8 mouse cellular contexts compared by ENCODE assay signal in the genomic region with DNA sequence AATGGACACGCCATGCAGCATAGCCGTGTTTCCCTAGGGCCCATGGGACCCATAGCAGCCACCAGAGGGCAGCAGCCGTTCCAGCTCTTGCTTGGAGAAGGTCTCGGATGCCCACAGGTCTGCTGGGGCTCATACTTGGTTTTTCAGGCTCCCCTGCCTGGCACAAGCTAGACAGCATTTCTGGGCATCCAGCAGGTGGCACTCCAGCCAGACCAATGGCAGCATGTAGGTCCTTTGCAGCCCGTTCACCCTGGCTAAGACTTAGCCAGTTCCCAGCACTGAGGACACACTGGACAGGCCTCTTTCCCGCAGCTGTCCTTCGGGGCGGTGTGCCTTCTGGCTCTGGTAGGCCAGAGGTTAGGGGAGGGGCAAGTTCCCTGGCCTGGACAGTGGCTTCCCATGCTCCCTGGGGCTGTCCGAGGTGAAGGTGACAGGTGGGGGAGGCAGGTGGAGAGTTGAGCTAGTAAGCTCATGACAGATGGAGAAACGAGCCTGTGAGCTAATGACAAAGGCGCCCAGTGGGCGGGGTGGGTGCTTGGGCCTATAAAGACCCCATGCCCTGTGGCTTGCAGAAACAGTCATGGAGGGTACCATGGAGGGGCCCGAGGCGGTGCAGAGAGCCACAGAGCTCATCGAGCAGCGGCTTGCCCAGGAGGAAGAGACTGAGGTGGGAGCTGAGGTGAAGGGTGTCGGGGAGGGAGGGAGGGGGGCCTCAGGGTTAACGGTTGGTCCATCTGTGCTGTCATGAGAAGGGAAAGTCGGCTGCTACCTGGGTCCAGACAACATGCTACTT. TPM values are rescaled to one million over a fixed set of nuclear protein-coding genes. Genes with fewer than 3 reads are reported as not detected.
DNase-seq lines count a peak whose midpoint lies in the region; ATAC-seq and TF ChIP-seq lines count a peak whose summit lies in the region.

Gene Ankrd2 (plus strand): TSS at position 545 of the 793 bp plus-strand sequence.

- peak; percentile 85 for DNase-seq in A20 (ENCODE audit: low read depth, low spot score)
- peak; percentile 95 for DNase-seq in kidney, postnatal 0 days (ENCODE audit: low spot score)
- DNase-seq in liver, adult 2 months (ENCODE audit: extremely low read depth, low read depth, low spot score) = peak; percentile 92
- DNase-seq in naive thymus-derived CD4-positive, alpha-beta T cell, adult 2 months (ENCODE audit: low read depth) = peak; percentile 86
- peak; percentile 79 for DNase-seq in splenic B cell, adult 2 months (ENCODE audit: low read depth, low spot score)

- no peaks in the 10 kb centered on the region for H3K4me1 ChIP-seq in bone marrow, adult 2 months (ENCODE audit: control insufficient read depth, insufficient read depth, low read length)
- H3K4me1 ChIP-seq in embryonic facial prominence, embryonic 15.5 days = peaks cover 29% of the 10 kb centered on the region
- H3K4me1 ChIP-seq in heart, embryonic 12.5 days (replicated peaks) = peaks cover 21% of the 10 kb centered on the region
- no peaks in the 10 kb centered on the region for H3K4me1 ChIP-seq in kidney, postnatal 0 days (replicated peaks; ENCODE audit: insufficient read depth, low read length)
- H3K4me1 ChIP-seq in liver, adult 2 months (ENCODE audit: control insufficient read depth, insufficient read depth, low read length) = peaks cover 2% of the 10 kb centered on the region; the same call in 1 of the 2 replicates

- H3K4me2 ChIP-seq in embryonic facial prominence, embryonic 15.5 days (replicated peaks) = no peak within 1 kb of the TSS
- no peak within 1 kb of the TSS; the same call in 1 of the 2 replicates for H3K4me2 ChIP-seq in heart, embryonic 12.5 days
- H3K4me2 ChIP-seq in kidney, postnatal 0 days (ENCODE audit: low read length) = no peak within 1 kb of the TSS

- WGBS in bone marrow, adult 2 months = 62% methylated on average over 19 of the region's 19 CpGs
- 63% methylated on average over 19 of the region's 19 CpGs for WGBS in embryonic facial prominence, embryonic 15.5 days
- WGBS in heart, embryonic 12.5 days = 65% methylated on average over 19 of the region's 19 CpGs
- 65% methylated on average over 19 of the region's 19 CpGs for WGBS in kidney, postnatal 0 days
- 50% methylated on average over 19 of the region's 19 CpGs for WGBS in liver, adult 2 months

- no peaks in the 10 kb centered on the region for H3K27me3 ChIP-seq in embryonic facial prominence, embryonic 15.5 days
- peaks cover 10% of the 10 kb centered on the region for H3K27me3 ChIP-seq in heart, embryonic 12.5 days (replicated peaks)
- no peaks in the 10 kb centered on the region for H3K27me3 ChIP-seq in kidney, postnatal 0 days (ENCODE audit: insufficient read depth, low read length)
- no peaks in the 10 kb centered on the region for H3K27me3 ChIP-seq in liver, adult 2 months (ENCODE audit: control insufficient read depth, insufficient read depth, low read length)
- H3K27me3 ChIP-seq in splenic B cell, adult 2 months (ENCODE audit: control insufficient read depth, insufficient read depth, low read length, poor library complexity, severe bottlenecking) = no peaks in the 10 kb centered on the region

- H3K36me3 ChIP-seq in embryonic facial prominence, embryonic 15.5 days = 0 out of 2 replicates have a peak, but pooled peaks cover 7% of the 10 kb centered on the region
- H3K36me3 ChIP-seq in heart, embryonic 12.5 days = peaks cover 12% of the 10 kb centered on the region
- peaks cover 23% of the 10 kb centered on the region for H3K36me3 ChIP-seq in kidney, postnatal 0 days (ENCODE audit: insufficient read depth, low read length)
- no peaks in the 10 kb centered on the region for H3K36me3 ChIP-seq in liver, adult 2 months (ENCODE audit: control insufficient read depth, insufficient read depth, low read length)
- H3K36me3 ChIP-seq in splenic B cell, adult 2 months (ENCODE audit: control insufficient read depth, insufficient read depth, low read length, poor library complexity, severe bottlenecking) = peaks cover 2% of the 10 kb centered on the region; the same call in 1 of the 2 replicates

- H3K9ac ChIP-seq in embryonic facial prominence, embryonic 15.5 days = no peak within 1 kb of the TSS
- no peak within 1 kb of the TSS for H3K9ac ChIP-seq in heart, embryonic 12.5 days
- no peak within 1 kb of the TSS for H3K9ac ChIP-seq in kidney, postnatal 0 days (ENCODE audit: low read depth, low read length)
- H3K9ac ChIP-seq in liver, adult 2 months (ENCODE audit: low read depth, low read length) = peak within 1 kb of the TSS; percentile 10; the same call in 1 of the 2 replicates

- no peaks in the 10 kb centered on the region for H3K9me3 ChIP-seq in embryonic facial prominence, embryonic 15.5 days (replicated peaks)
- H3K9me3 ChIP-seq in heart, embryonic 12.5 days (replicated peaks) = no peaks in the 10 kb centered on the region
- no peaks in the 10 kb centered on the region for H3K9me3 ChIP-seq in kidney, postnatal 0 days (replicated peaks; ENCODE audit: low read length)

- no peaks in the 10 kb centered on the region for H3K79me2 ChIP-seq in liver, adult 2 months (ENCODE audit: control insufficient read depth, insufficient read depth, low read length)

- peak; percentile 64 for ATAC-seq in embryonic facial prominence, embryonic 15.5 days (ENCODE audit: insufficient number of reproducible peaks, low FRiP score, low TSS enrichment, low read depth)
- peak; percentile 49 for ATAC-seq in heart, embryonic 12.5 days (ENCODE audit: insufficient number of reproducible peaks, low FRiP score)
- ATAC-seq in kidney, postnatal 0 days (replicated peaks; ENCODE audit: low FRiP score, low read depth) = peak; percentile 91

- peak; percentile 80 for TF ChIP-seq CTCF in bone marrow, adult 2 months (IDR thresholded peaks at IDR 0.05; ENCODE audit: control insufficient read depth, insufficient read depth, low read length)
- TF ChIP-seq CTCF in kidney, postnatal 0 days (IDR thresholded peaks at IDR 0.05; ENCODE audit: low read depth) = peak; percentile 99
- peak; percentile 93 for TF ChIP-seq CTCF in liver, adult 2 months (IDR thresholded peaks at IDR 0.05; ENCODE audit: low read depth, low read length)

- no peak within 1 kb of the TSS; the same call in 1 of the 2 replicates for H3K27ac ChIP-seq in bone marrow, adult 2 months (ENCODE audit: control insufficient read depth, insufficient read depth, low read depth, low read length, poor library complexity)
- peak within 1 kb of the TSS; percentile 85 for H3K27ac ChIP-seq in embryonic facial prominence, embryonic 15.5 days (replicated peaks)
- H3K27ac ChIP-seq in heart, embryonic 12.5 days (ENCODE audit: poor library complexity, severe bottlenecking) = no peak within 1 kb of the TSS
- H3K27ac ChIP-seq in kidney, postnatal 0 days = no peak within 1 kb of the TSS
- H3K27ac ChIP-seq in liver, adult 2 months (replicated peaks; ENCODE audit: insufficient read depth, low read depth, low read length) = no peak within 1 kb of the TSS

- H3K4me3 ChIP-seq in bone marrow, adult 2 months (replicated peaks; ENCODE audit: control insufficient read depth, low read depth, low read length) = no peak within 1 kb of the TSS
- H3K4me3 ChIP-seq in embryonic facial prominence, embryonic 15.5 days (replicated peaks) = no peak within 1 kb of the TSS
- H3K4me3 ChIP-seq in heart, embryonic 12.5 days = no peak within 1 kb of the TSS
- no peak within 1 kb of the TSS for H3K4me3 ChIP-seq in kidney, postnatal 0 days (replicated peaks; ENCODE audit: low read depth, low read length)
- no peak within 1 kb of the TSS for H3K4me3 ChIP-seq in liver, adult 2 months (ENCODE audit: insufficient read depth, low read depth, low read length)

- TF ChIP-seq POLR2A in bone marrow, adult 2 months (IDR thresholded peaks at IDR 0.05; ENCODE audit: borderline replicate concordance, control insufficient read depth, low read depth, low read length) = no peak
- 0 out of 2 replicates have a peak, but pooled peaks have one; percentile 13 for TF ChIP-seq POLR2A in liver, adult 2 months (IDR thresholded peaks at IDR 0.05; ENCODE audit: extremely low read depth, insufficient read depth, low read length)

RNA-seq across cellular contexts. Expression of gene Ankrd2, which starts in this region (rescaled TPM):
- not detected in 2 replicates for polyA plus RNA-seq in bone marrow, adult 2 months (2011; ENCODE audit: insufficient read depth, insufficient read length, low replicate concordance, missing spikeins)
- 1.6 and 1.9 TPM in 2 replicates for polyA plus RNA-seq in embryonic facial prominence, embryonic 15.5 days (2015; fragmentation: Nextera tagmentation; extraction: Ambion mirVana)
- polyA plus RNA-seq in heart, embryonic 12.5 days (2016; fragmentation: Nextera tagmentation; extraction: Ambion mirVana) = not detected in 2 replicates
- 0.11 and 0.13 TPM in 2 replicates for polyA plus RNA-seq in kidney, postnatal 0 days (2015; fragmentation: Nextera tagmentation; extraction: Ambion mirVana)
- total RNA-seq in liver, adult 2 months (2014; rRNA removed) = 1.1 and 1.2 TPM in 2 replicates
- polyA plus RNA-seq in liver, adult 2 months (2012; rRNA removed) = 0.37 and 0.65 TPM in 2 replicates

Comparison
In these comparisons a context has a peak if more than half of its experiments do, and no peak if none do; other contexts are left out.
1. Peak in ATAC-seq in heart, embryonic 12.5 days; RNA of the gene not detected or under 1 TPM.
2. Peak in DNase-seq and ATAC-seq in kidney, postnatal 0 days; RNA of the gene not detected or under 1 TPM.